Mouse (Mus musculus): ENCODE measurements around the gene Mtcl1. TPM values are rescaled to one million over a fixed set of nuclear protein-coding genes. Genes with fewer than 3 reads are reported as not detected.

Mtcl1 gene
- polyA plus RNA-seq, 1 experiment from 2014 or later, result 4.1 TPM

- H3K4me3 ChIP-seq, result no peak overlapping the region
- ATAC-seq (ENCODE audit: insufficient number of reproducible peaks, insufficient read depth, low FRiP score, low TSS enrichment, low read depth), result no peak
- H3K4me1 ChIP-seq, result no peaks in the 10 kb centered on the region
- H3K9ac ChIP-seq, result no peak overlapping the region
- H3K9me3 ChIP-seq, result no peaks in the 10 kb centered on the region
- no peak overlapping the region for H3K4me2 ChIP-seq
- H3K36me3 ChIP-seq, result peaks cover 1% of the 10 kb centered on the region; the same call in 1 of the 2 replicates
- 93% methylated on average over 13 of the region's 13 CpGs for WGBS
- no peaks in the 10 kb centered on the region for H3K27me3 ChIP-seq
- no peak overlapping the region for H3K27ac ChIP-seq
Observed at GRCm38 (mm10) chr17:66337929-66338328, 111.6 kb downstream of the Mtcl1 start.

- H3K27ac ChIP-seq, result no peak overlapping the region
- no peak overlapping the region for H3K4me2 ChIP-seq
- no peaks in the 10 kb centered on the region for H3K36me3 ChIP-seq
- no peak overlapping the region for H3K9ac ChIP-seq
- ATAC-seq (ENCODE audit: insufficient number of reproducible peaks, insufficient read depth, low FRiP score, low TSS enrichment, low read depth), result no peak
- no peak overlapping the region for H3K4me3 ChIP-seq
- H3K4me1 ChIP-seq, result no peaks in the 10 kb centered on the region
- no peaks in the 10 kb centered on the region for H3K27me3 ChIP-seq
- H3K9me3 ChIP-seq, result no peaks in the 10 kb centered on the region
- WGBS, result 91% methylated on average over 10 of the region's 10 CpGs
Observed at GRCm38 (mm10) chr17:66335568-66335967, 114.0 kb downstream of the Mtcl1 start.

GRCm38 (mm10) chr17:66334894-66335293, 114.7 kb downstream of the Mtcl1 start:
- Histone ChIP-seq H3K36me3 (no peaks in the 10 kb centered on the region), H3K4me1 (no peaks in the 10 kb centered on the region), H3K27me3 (no peaks in the 10 kb centered on the region), H3K9me3 (no peaks in the 10 kb centered on the region), H3K9ac (no peak overlapping the region), H3K27ac (no peak overlapping the region), H3K4me3 (no peak overlapping the region), H3K4me2 (no peak overlapping the region)
- 67% methylated on average over 4 of the region's 4 CpGs for WGBS
- ATAC-seq (ENCODE audit: insufficient number of reproducible peaks, insufficient read depth, low FRiP score, low TSS enrichment, low read depth), result no peak

- 71% methylated on average over 6 of the region's 6 CpGs for WGBS
- Histone ChIP-seq H3K9ac (no peak overlapping the region), H3K36me3 (no peaks in the 10 kb centered on the region), H3K4me2 (no peak overlapping the region), H3K27ac (no peak overlapping the region), H3K9me3 (no peaks in the 10 kb centered on the region), H3K4me3 (no peak overlapping the region), H3K27me3 (no peaks in the 10 kb centered on the region), H3K4me1 (no peaks in the 10 kb centered on the region)
- no peak for ATAC-seq (ENCODE audit: insufficient number of reproducible peaks, insufficient read depth, low FRiP score, low TSS enrichment, low read depth)
Observed at GRCm38 (mm10) chr17:66331207-66331606, 118.3 kb downstream of the Mtcl1 start.

GRCm38 (mm10) chr17:66326552-66327045, 123.0 kb downstream of the Mtcl1 start:
- Histone ChIP-seq H3K9me3 (no peaks in the 10 kb centered on the region), H3K27ac (no peak overlapping the region), H3K27me3 (no peaks in the 10 kb centered on the region), H3K4me1 (no peaks in the 10 kb centered on the region), H3K4me3 (no peak overlapping the region), H3K9ac (no peak overlapping the region), H3K36me3 (no peaks in the 10 kb centered on the region), H3K4me2 (no peak overlapping the region)
- no peak for ATAC-seq (ENCODE audit: insufficient number of reproducible peaks, insufficient read depth, low FRiP score, low TSS enrichment, low read depth)
- 89% methylated on average over 5 of the region's 5 CpGs for WGBS

- ATAC-seq (ENCODE audit: insufficient number of reproducible peaks, insufficient read depth, low FRiP score, low TSS enrichment, low read depth), result no peak
- no peak overlapping the region for H3K4me3 ChIP-seq
Observed at GRCm38 (mm10) chr17:66326204-66326545, 123.4 kb downstream of the Mtcl1 start.

GRCm38 (mm10) chr17:66325440-66326203, 123.9 kb downstream of the Mtcl1 start:
- H3K9me3 ChIP-seq, result no peaks in the 10 kb centered on the region
- H3K4me3 ChIP-seq, result no peak overlapping the region
- no peak for ATAC-seq (ENCODE audit: insufficient number of reproducible peaks, insufficient read depth, low FRiP score, low TSS enrichment, low read depth)
- no peaks in the 10 kb centered on the region for H3K4me1 ChIP-seq
- H3K9ac ChIP-seq, result no peak overlapping the region
- no peaks in the 10 kb centered on the region for H3K36me3 ChIP-seq
- H3K27me3 ChIP-seq, result no peaks in the 10 kb centered on the region
- no peak overlapping the region for H3K27ac ChIP-seq
- H3K4me2 ChIP-seq, result no peak overlapping the region
- WGBS, result 39% methylated on average over 14 of the region's 14 CpGs

More at GRCm38 (mm10) chr17:66326204-66326545, 123.4 kb downstream of the Mtcl1 start:
- Histone ChIP-seq H3K27ac (no peak overlapping the region), H3K4me2 (no peak overlapping the region), H3K36me3 (no peaks in the 10 kb centered on the region), H3K4me1 (no peaks in the 10 kb centered on the region), H3K9ac (no peak overlapping the region), H3K9me3 (no peaks in the 10 kb centered on the region), H3K27me3 (no peaks in the 10 kb centered on the region)
- WGBS, result 72% methylated on average over 4 of the region's 4 CpGs

GRCm38 (mm10) chr17:66324836-66325235, 124.7 kb downstream of the Mtcl1 start:
- ATAC-seq (ENCODE audit: insufficient number of reproducible peaks, insufficient read depth, low FRiP score, low TSS enrichment, low read depth), result no peak
- Histone ChIP-seq H3K27ac (no peak overlapping the region), H3K9ac (no peak overlapping the region), H3K4me3 (no peak overlapping the region), H3K27me3 (no peaks in the 10 kb centered on the region), H3K9me3 (no peaks in the 10 kb centered on the region), H3K36me3 (no peaks in the 10 kb centered on the region), H3K4me1 (no peaks in the 10 kb centered on the region), H3K4me2 (no peak overlapping the region)
- 75% methylated on average over 3 of the region's 3 CpGs for WGBS

- ATAC-seq (ENCODE audit: insufficient number of reproducible peaks, insufficient read depth, low FRiP score, low TSS enrichment, low read depth), result no peak
- Histone ChIP-seq H3K9ac (no peak overlapping the region), H3K9me3 (no peaks in the 10 kb centered on the region), H3K27me3 (no peaks in the 10 kb centered on the region), H3K27ac (no peak overlapping the region), H3K4me1 (no peaks in the 10 kb centered on the region), H3K4me2 (no peak overlapping the region), H3K36me3 (no peaks in the 10 kb centered on the region), H3K4me3 (no peak overlapping the region)
- WGBS, result 72% methylated on average over 15 of the region's 15 CpGs
Observed at GRCm38 (mm10) chr17:66322646-66323255, 126.8 kb downstream of the Mtcl1 start.

GRCm38 (mm10) chr17:66321933-66322332, 127.6 kb downstream of the Mtcl1 start:
- no peak overlapping the region for H3K9ac ChIP-seq
- no peaks in the 10 kb centered on the region for H3K4me1 ChIP-seq
- H3K9me3 ChIP-seq, result no peaks in the 10 kb centered on the region
- no peak overlapping the region for H3K27ac ChIP-seq
- ATAC-seq (ENCODE audit: insufficient number of reproducible peaks, insufficient read depth, low FRiP score, low TSS enrichment, low read depth), result no peak
- no peak overlapping the region for H3K4me2 ChIP-seq
- no peaks in the 10 kb centered on the region for H3K27me3 ChIP-seq
- H3K36me3 ChIP-seq, result no peaks in the 10 kb centered on the region
- no peak overlapping the region for H3K4me3 ChIP-seq
- WGBS, result 83% methylated on average over 14 of the region's 14 CpGs

GRCm38 (mm10) chr17:66320716-66321372, 128.7 kb downstream of the Mtcl1 start:
- H3K36me3 ChIP-seq, result no peaks in the 10 kb centered on the region
- H3K4me1 ChIP-seq, result peaks cover 1% of the 10 kb centered on the region
- H3K9me3 ChIP-seq, result no peaks in the 10 kb centered on the region
- H3K9ac ChIP-seq, result no peak overlapping the region
- no peak overlapping the region for H3K4me3 ChIP-seq
- 82% methylated on average over 20 of the region's 20 CpGs for whole genome bisulfite sequencing
- no peak for ATAC-seq (ENCODE audit: insufficient number of reproducible peaks, insufficient read depth, low FRiP score, low TSS enrichment, low read depth)
- no peak overlapping the region for H3K27ac ChIP-seq
- H3K4me2 ChIP-seq, result no peak overlapping the region
- no peaks in the 10 kb centered on the region for H3K27me3 ChIP-seq

- no peak overlapping the region for H3K4me2 ChIP-seq
- 88% methylated on average over 3 of the region's 3 CpGs for WGBS
- no peak for ATAC-seq (ENCODE audit: insufficient number of reproducible peaks, insufficient read depth, low FRiP score, low TSS enrichment, low read depth)
- peaks cover 18% of the 10 kb centered on the region for H3K4me1 ChIP-seq
- no peaks in the 10 kb centered on the region; the same call in 1 of the 2 replicates for H3K27me3 ChIP-seq
- H3K4me3 ChIP-seq, result no peak overlapping the region
- H3K9me3 ChIP-seq, result no peaks in the 10 kb centered on the region
- no peak overlapping the region for H3K27ac ChIP-seq
- H3K36me3 ChIP-seq, result no peaks in the 10 kb centered on the region
- H3K9ac ChIP-seq, result no peak overlapping the region
Observed at GRCm38 (mm10) chr17:66318031-66318430, 131.5 kb downstream of the Mtcl1 start.
